In genomic region chr15:60141554-60142070, GRCm38 (mm10) we compare ENCODE assay signal across 12 mouse cellular contexts.
A peak's percentile ranks its signal among the peaks of the same experiment; 100 is the strongest.
DNase-seq lines count a peak whose midpoint lies in the region; ATAC-seq and TF ChIP-seq lines count a peak whose summit lies in the region.
"Had no signal": no experiment of that assay in that cellular context is flagged by ENCODE, and none has a peak within 500 bp of the region (broad histone marks: within the 10 kb centered on the region; RNA-seq: fewer than 3 reads in every experiment).

No protein-coding gene starts in this region.

- no peaks in the 10 kb centered on the region for H3K4me1 ChIP-seq in MEL (ENCODE audit: control insufficient read depth in 1 of 2, insufficient read depth in 2 of 2, low read length in 2 of 2)
- H3K4me1 ChIP-seq: heart, embryonic 15.5 days; liver, embryonic 12.5 days had no signal

- no peak overlapping the region for H3K27ac ChIP-seq in MEL (ENCODE audit: control insufficient read depth, low read depth, low read length)
- H3K27ac ChIP-seq: heart, embryonic 15.5 days; liver, embryonic 12.5 days had no signal

- H3K36me3 ChIP-seq in MEL (ENCODE audit: control insufficient read depth in 1 of 2, insufficient read depth in 2 of 2, low read length in 2 of 2), result no peaks in the 10 kb centered on the region
- H3K36me3 ChIP-seq: heart, embryonic 15.5 days; liver, embryonic 12.5 days had no signal

- H3K4me3 ChIP-seq in MEL (ENCODE audit: control insufficient read depth in 1 of 2, insufficient read depth in 1 of 2, low read depth in 2 of 2, low read length in 2 of 2), result no peak overlapping the region
- H3K4me3 ChIP-seq: heart, embryonic 15.5 days; liver, embryonic 12.5 days had no signal

- no peaks in the 10 kb centered on the region for H3K9me3 ChIP-seq in MEL (replicated peaks; ENCODE audit: insufficient read depth, low read length)
- H3K9me3 ChIP-seq: heart, embryonic 15.5 days; liver, embryonic 12.5 days had no signal

- peak; percentile 42 for DNase-seq in right cerebral cortex, adult 18-20 months
- DNase-seq in right cerebral cortex, postnatal 14 days, result no peak
- DNase-seq in MEL (ENCODE audit: low read depth, low spot score), result peak; percentile 9
- peak; percentile 55 for DNase-seq in thymus, postnatal 14 days
- no peak for DNase-seq in retina, postnatal 1 day
- no peak for DNase-seq in c-Kit-positive CD71-positive TER-119-positive erythroid progenitor cells, embryonic 14.5 days (ENCODE audit: low spot score)
- no peak for DNase-seq in urinary bladder, postnatal 4 days (ENCODE audit: low spot score in 2 of 2)
- DNase-seq: layer of hippocampus, adult 9-11 months had no signal

- no peaks in the 10 kb centered on the region for H3K27me3 ChIP-seq in MEL (ENCODE audit: control insufficient read depth in 1 of 2, insufficient read depth in 2 of 2, low read length in 2 of 2)
- H3K27me3 ChIP-seq: heart, embryonic 15.5 days; liver, embryonic 12.5 days had no signal

- H3K9ac ChIP-seq in MEL (ENCODE audit: control insufficient read depth, low read depth, low read length, poor library complexity, severe bottlenecking), result no peak overlapping the region
- H3K9ac ChIP-seq: heart, embryonic 15.5 days; liver, embryonic 12.5 days had no signal

- peak; percentile 94 for ATAC-seq in megakaryocyte progenitor cell, adult 5-6 weeks (replicated peaks; ENCODE audit: poor library complexity)
- ATAC-seq: intestine, postnatal 0 days; liver, embryonic 12.5 days had no signal

- no peak for TF ChIP-seq POLR2A in MEL (IDR thresholded peaks at IDR 0.05; ENCODE audit: control insufficient read depth in 1 of 2, insufficient read depth in 1 of 2, low read depth in 1 of 2, low read length in 2 of 2, poor library complexity in 1 of 2)

- no peaks in the 10 kb centered on the region for H3K79me2 ChIP-seq in MEL (ENCODE audit: control insufficient read depth, insufficient read depth, low read length, poor library complexity)

- no peak for TF ChIP-seq RAD21 in MEL (IDR thresholded peaks at IDR 0.05; ENCODE audit: low read depth, low read length)

- TF ChIP-seq EP300 in MEL (IDR thresholded peaks at IDR 0.05; ENCODE audit: low read depth in 1 of 2, low read length in 2 of 2), result no peak

- no peak for TF ChIP-seq CTCF in MEL (IDR thresholded peaks at IDR 0.05 in 2 of 3, conservative IDR thresholded peaks at IDR 0.05 in 1 of 3; ENCODE audit: control insufficient read depth in 1 of 3, insufficient read depth in 1 of 3, low read depth in 2 of 3, low read length in 3 of 3, poor library complexity in 1 of 3, severe bottlenecking in 1 of 3)

TF ChIP-seq in MEL, 35 proteins besides CTCF, POLR2A, EP300 and RAD21:
- TF ChIP-seq ELF1 (IDR thresholded peaks at IDR 0.05; ENCODE audit: low read depth, low read length) (no peak), MAX (IDR thresholded peaks at IDR 0.05; ENCODE audit: low read length) (no peak), E2F4 (IDR thresholded peaks at IDR 0.05; ENCODE audit: borderline replicate concordance, low read depth, low read length) (no peak), MYC (IDR thresholded peaks at IDR 0.05; ENCODE audit: low read depth, low read length) (no peak), TBP (IDR thresholded peaks at IDR 0.05; ENCODE audit: low read depth, low read length) (no peak), JUND (IDR thresholded peaks at IDR 0.05; ENCODE audit: low read depth, low read length) (no peak), CHD2 (IDR thresholded peaks at IDR 0.05; ENCODE audit: low read length) (no peak), USF1 (IDR thresholded peaks at IDR 0.05; ENCODE audit: low read depth, low read length) (no peak), ZKSCAN1 (IDR thresholded peaks at IDR 0.05; ENCODE audit: low read depth, low read length) (no peak), CHD1 (IDR thresholded peaks at IDR 0.05; ENCODE audit: low read depth, low read length) (no peak)

Comparison
In these comparisons a context has a peak if more than half of its experiments do, and no peak if none do; other contexts are left out.
1. DNase-seq: peak in right cerebral cortex, adult 18-20 months (single experiment), MEL (single experiment) and thymus, postnatal 14 days (single experiment); none in right cerebral cortex, postnatal 14 days (single experiment), retina, postnatal 1 day (single experiment), c-Kit-positive CD71-positive TER-119-positive erythroid progenitor cells, embryonic 14.5 days (single experiment) and urinary bladder, postnatal 4 days (0 of 2).